Mouse (Mus musculus): ENCODE data around the gene Ugt1a1. TPM values are rescaled to one million over a fixed set of nuclear protein-coding genes. Genes with fewer than 3 reads are reported as not detected.
"Not testable (repeated sequence)": the region's sequence is repeated elsewhere in the genome, so short reads cannot be mapped to it uniquely, and the experiment has no call there.

Ugt1a1 gene
- total and polyA plus RNA-seq, 3 experiments = 0.19 TPM; not detected in 2

DNA sequence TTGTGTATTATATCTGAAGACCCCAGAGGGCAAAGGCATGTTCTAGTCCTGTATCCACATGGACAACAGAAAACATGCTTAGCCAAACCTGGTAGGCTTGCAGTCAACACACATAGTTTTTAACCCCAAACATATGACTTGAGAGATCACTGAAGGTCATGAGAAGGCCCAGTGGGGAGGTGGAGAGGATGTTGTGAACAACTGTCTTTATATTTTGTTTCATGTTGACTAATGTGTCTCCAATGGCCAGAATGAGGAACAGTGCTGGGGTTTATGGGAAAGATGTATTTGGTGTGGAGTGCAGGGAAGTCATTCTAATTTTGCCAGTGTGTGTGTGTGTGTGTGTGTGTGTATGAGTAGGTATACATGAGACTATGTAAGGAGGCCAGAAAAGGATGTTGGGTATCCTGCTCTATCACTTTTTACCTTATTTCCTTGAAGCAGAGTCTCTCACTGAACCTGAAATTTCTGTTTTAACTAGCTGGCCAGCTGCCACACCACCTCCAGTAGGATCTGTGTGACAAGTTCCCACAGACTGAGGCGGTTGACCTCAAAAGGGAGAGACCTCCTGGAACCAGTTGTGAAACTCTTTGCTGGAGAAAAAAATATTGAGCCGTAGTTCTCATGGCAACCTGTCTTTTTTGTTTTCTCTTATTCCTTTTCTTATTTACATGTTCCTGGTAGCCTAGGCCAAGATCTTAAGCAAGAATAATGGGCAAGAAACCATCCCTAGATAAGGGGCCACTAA is 12.4 kb downstream of the Ugt1a1 start:
- 0 out of 4 replicates have a peak, but pooled peaks cover 0 to 3% of the 10 kb centered on the region in 2 experiments for H3K4me1 ChIP-seq (ENCODE audit: control insufficient read depth in 1 of 2, insufficient read depth in 2 of 2)
- H3K79me2 ChIP-seq (replicated peaks; ENCODE audit: control insufficient read depth, extremely low read depth, insufficient read depth, poor library complexity, severe bottlenecking) = no peaks in the 10 kb centered on the region
- no peak for DNase-seq (ENCODE audit: extremely low read depth)
- no peak overlapping the region for H3K27ac ChIP-seq (ENCODE audit: insufficient read depth, low read depth)
- H3K9ac ChIP-seq (ENCODE audit: insufficient read depth, low read depth) = no peak overlapping the region
- in situ Hi-C loops (cut with MboI; ENCODE audit: low pct_ligation_motif_present, low pct_unique_long_range_greater_than_20kb, low sequenced_read_pairs) = no loop called here
- dilution Hi-C loops (cut with MboI; ENCODE audit: extremely low pct_ligation_motif_present, extremely low pct_unique_long_range_greater_than_20kb, low sequenced_read_pairs) = no loop called here
- H3K9me3 ChIP-seq (replicated peaks; ENCODE audit: low read length) = peaks cover 53% of the 10 kb centered on the region
- no peak overlapping the region for H3K4me2 ChIP-seq (ENCODE audit: insufficient read depth, low read depth, poor library complexity, severe bottlenecking)
- H3K4me3 ChIP-seq (replicated peaks in 1 of 3; ENCODE audit: low read depth in 2 of 3, low read length in 2 of 3, poor library complexity in 1 of 3) = no peak overlapping the region
- TF ChIP-seq SIN3A (IDR thresholded peaks at IDR 0.05; ENCODE audit: low read length) = no peak
- no peak for TF ChIP-seq EP300 (IDR thresholded peaks at IDR 0.05; ENCODE audit: low read length)
- TF ChIP-seq NRF1 (IDR thresholded peaks at IDR 0.05; ENCODE audit: low read depth, low read length) = no peak
- TF ChIP-seq HCFC1 (IDR thresholded peaks at IDR 0.05; ENCODE audit: low read depth, low read length) = no peak
- no peak for TF ChIP-seq RAD21 (IDR thresholded peaks at IDR 0.05; ENCODE audit: low read depth, low read length)
- TF ChIP-seq TBP (conservative IDR thresholded peaks at IDR 0.05; ENCODE audit: low read depth, low read length) = no peak
- TF ChIP-seq POLR2A (IDR thresholded peaks at IDR 0.05; ENCODE audit: low read depth, low read length) = no peak
- TF ChIP-seq ETS1 (conservative IDR thresholded peaks at IDR 0.05; ENCODE audit: low read depth, low read length) = no peak
- TF ChIP-seq ZKSCAN1 (IDR thresholded peaks at IDR 0.05; ENCODE audit: borderline replicate concordance, low read depth, low read length) = no peak
- no peak for TF ChIP-seq MAFK (IDR thresholded peaks at IDR 0.05; ENCODE audit: insufficient replicate concordance, low read length)
- no peak for TF ChIP-seq ZMIZ1 (IDR thresholded peaks at IDR 0.05; ENCODE audit: low read depth, low read length)
- TF ChIP-seq SMC3 (IDR thresholded peaks at IDR 0.05; ENCODE audit: low read depth, low read length) = no peak
- TF ChIP-seq KAT2A (IDR thresholded peaks at IDR 0.05; ENCODE audit: insufficient replicate concordance, low read length) = no peak
- no peak for TF ChIP-seq MAZ (IDR thresholded peaks at IDR 0.05; ENCODE audit: low read depth, low read length)
- no peak for TF ChIP-seq ZC3H11A (IDR thresholded peaks at IDR 0.05; ENCODE audit: low read depth, low read length)
- TF ChIP-seq UBTF (IDR thresholded peaks at IDR 0.05; ENCODE audit: low read depth, low read length) = no peak
- no peak for TF ChIP-seq CTCF (conservative IDR thresholded peaks at IDR 0.05 in 1 of 2, IDR thresholded peaks at IDR 0.05 in 1 of 2; ENCODE audit: low read depth in 2 of 2, low read length in 2 of 2)
- TF ChIP-seq ZNF384 (IDR thresholded peaks at IDR 0.05; ENCODE audit: low read depth, low read length) = no peak
- no peak for TF ChIP-seq ELF1 (IDR thresholded peaks at IDR 0.05; ENCODE audit: low read depth, low read length)
- no peaks in the 10 kb centered on the region for H3K36me3 ChIP-seq (replicated peaks in 1 of 2; ENCODE audit: control insufficient read depth in 1 of 2, insufficient read depth in 1 of 2, low read length in 1 of 2)
- no peaks in the 10 kb centered on the region for H3K27me3 ChIP-seq (replicated peaks)

- H3K4me2 ChIP-seq (ENCODE audit: insufficient read depth, low read depth, poor library complexity, severe bottlenecking); dilution Hi-C loops (cut with MboI; ENCODE audit: extremely low pct_ligation_motif_present, extremely low pct_unique_long_range_greater_than_20kb, low sequenced_read_pairs); in situ Hi-C loops (cut with MboI; ENCODE audit: low pct_ligation_motif_present, low pct_unique_long_range_greater_than_20kb, low sequenced_read_pairs); H3K79me2 ChIP-seq (replicated peaks; ENCODE audit: control insufficient read depth, extremely low read depth, insufficient read depth, poor library complexity, severe bottlenecking); H3K27ac ChIP-seq (ENCODE audit: insufficient read depth, low read depth); DNase-seq (ENCODE audit: extremely low read depth); H3K4me3 ChIP-seq (replicated peaks in 1 of 3; ENCODE audit: low read depth in 2 of 3, low read length in 2 of 3, poor library complexity in 1 of 3); H3K27me3 ChIP-seq (replicated peaks); H3K4me1 ChIP-seq (ENCODE audit: control insufficient read depth in 1 of 2, insufficient read depth in 2 of 2); H3K9ac ChIP-seq (ENCODE audit: insufficient read depth, low read depth); H3K36me3 ChIP-seq (replicated peaks in 1 of 2; ENCODE audit: control insufficient read depth in 1 of 2, insufficient read depth in 1 of 2, low read length in 1 of 2): not testable (repeated sequence)
- H3K9me3 ChIP-seq (replicated peaks; ENCODE audit: low read length) = peaks cover 57% of the 10 kb centered on the region
Measured at GRCm38 (mm10) chr1:88225301-88225700, 13.5 kb downstream of the Ugt1a1 start.

Measured in CH12.LX (cell line).